Mouse (Mus musculus) limb, embryonic 15.5 days (tissue): ENCODE data around the gene Stx11. TPM values are rescaled to one million over a fixed set of nuclear protein-coding genes. Genes with fewer than 3 reads are reported as not detected.
A peak's percentile ranks its signal among the peaks of the same experiment; 100 is the strongest.

ENCODE experiments used
- ATAC-seq: fragments of 200-750 bp; cut with Nextera tagmentation; 2 replicates; pipeline ENCODE4 v1.8.0; 2017; ENCODE audit warnings: low read depth, moderate TSS enrichment; ENCODE audit not compliant: insufficient number of reproducible peaks, low FRiP score, low TSS enrichment
- H3K27ac ChIP-seq: fragments of 300-500 bp; sonication (generic); 2 replicates; pipeline ENCODE4 v1.5.1; 2015; ENCODE audit warnings: moderate library complexity, mild to moderate bottlenecking, inconsistent platforms
- H3K27me3 ChIP-seq: fragments of 300-500 bp; sonication (generic); 2 replicates; pipeline ENCODE4 v1.6.1; 2015; ENCODE audit warnings: inconsistent platforms
- H3K36me3 ChIP-seq: fragments of 300-500 bp; sonication (generic); 2 replicates; pipeline ENCODE4 v1.6.1; 2015; ENCODE audit warnings: inconsistent platforms
- H3K4me1 ChIP-seq: fragments of 300-500 bp; sonication (generic); 2 replicates; pipeline ENCODE4 v1.6.1; 2015; ENCODE audit warnings: inconsistent platforms
- H3K4me2 ChIP-seq: fragments of 300-500 bp; sonication (generic); 2 replicates; pipeline ENCODE4 v1.6.1; 2015; ENCODE audit warnings: mild to moderate bottlenecking, inconsistent platforms
- H3K4me3 ChIP-seq: fragments of 300-500 bp; sonication (generic); 2 replicates; pipeline ENCODE4 v1.5.1; 2015; ENCODE audit warnings: mild to moderate bottlenecking, inconsistent platforms
- H3K9ac ChIP-seq: fragments of 300-500 bp; sonication (generic); 2 replicates; pipeline ENCODE4 v1.6.1; 2015; ENCODE audit warnings: inconsistent platforms
- H3K9me3 ChIP-seq: fragments of 300-500 bp; sonication (generic); 2 replicates; pipeline ENCODE4 v1.6.1; 2016; ENCODE audit warnings: inconsistent platforms
- WGBS: fragments of 180-500 bp; shearing (Covaris S2); methylation state at CpG from one replicate; pipeline ENCODE4 v1.1.7; 2015; 5-methylcytosine and 5-hydroxymethylcytosine counted together
- polyA plus RNA-seq: library from polyadenylated mRNA; unstranded; fragments of >200 nt; fragmentation: Nextera tagmentation; extraction: Ambion mirVana; gene quantifications from 2 replicates; pipeline ENCODE4 v1.2.1, GENCODE M21; 2015

Gene Stx11
- polyA plus RNA-seq, 1 experiment from 2014 or later, result 6.7 TPM

DNA sequence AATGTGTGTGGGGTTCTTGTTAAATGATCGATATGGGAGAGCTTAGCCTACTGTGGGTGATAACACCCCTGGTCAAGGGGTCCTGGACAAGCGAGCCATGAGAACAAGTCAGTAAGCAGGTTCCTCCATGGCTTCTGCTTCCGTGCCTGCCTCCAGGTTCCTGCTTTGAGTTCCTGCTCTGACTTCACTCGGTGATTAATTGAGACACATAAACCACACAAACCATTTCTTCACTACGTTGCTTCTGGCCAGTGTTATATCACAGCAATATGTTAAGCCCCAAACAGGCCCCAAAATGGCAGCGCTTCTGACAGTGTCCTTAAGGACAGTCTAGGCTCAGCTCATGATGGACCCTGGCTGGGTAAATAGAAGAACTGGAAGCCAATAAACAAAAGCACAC, 35.9 kb downstream of the Stx11 start:
- H3K27me3 ChIP-seq, result no peaks in the 10 kb centered on the region
- peaks cover 7% of the 10 kb centered on the region for H3K4me1 ChIP-seq
- ATAC-seq, result no peak
- no peaks in the 10 kb centered on the region for H3K36me3 ChIP-seq
- H3K4me3 ChIP-seq, result no peak overlapping the region
- 75% methylated on average over 6 of the region's 6 CpGs for WGBS
- no peak overlapping the region for H3K9ac ChIP-seq
- no peak overlapping the region for H3K4me2 ChIP-seq
- H3K27ac ChIP-seq, result no peak overlapping the region
- H3K9me3 ChIP-seq, result no peaks in the 10 kb centered on the region

DNA sequence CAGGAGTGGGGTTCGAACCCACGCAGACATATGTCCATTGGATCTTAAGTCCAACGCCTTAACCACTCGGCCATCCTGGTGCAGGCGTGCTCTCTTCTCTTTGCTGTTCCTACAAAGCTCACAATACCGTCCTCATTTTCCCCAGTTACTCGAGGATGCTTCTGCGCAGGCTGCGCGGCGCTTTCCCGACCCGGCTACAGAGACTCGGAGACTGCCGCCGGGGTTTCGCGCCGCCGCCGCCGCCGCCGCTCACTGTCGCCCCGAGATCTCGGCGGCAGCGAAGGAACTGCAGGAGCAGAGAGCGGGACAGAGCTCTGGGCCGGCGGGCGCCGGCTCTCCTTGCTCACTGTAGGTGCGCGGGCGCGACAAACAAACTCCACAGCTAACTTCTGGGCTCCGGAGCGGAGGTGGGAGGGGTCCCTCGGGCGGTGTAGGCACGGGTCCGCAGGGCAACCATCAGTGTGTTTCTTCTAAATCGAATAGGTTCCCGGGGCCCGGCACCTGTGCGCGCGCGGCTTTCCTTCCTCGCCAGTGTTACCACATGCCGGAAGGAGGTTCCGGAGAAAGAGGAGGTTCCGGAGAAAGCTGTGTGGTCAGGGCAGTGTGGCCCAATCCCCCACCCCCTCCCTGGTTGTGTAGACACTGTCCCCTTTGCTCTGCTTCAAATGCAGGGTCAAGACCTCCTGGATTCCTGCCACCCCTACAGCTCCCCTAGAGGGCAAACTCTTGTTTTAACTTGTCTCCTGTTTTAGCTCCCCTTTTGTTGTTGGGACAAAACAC, 41.3 kb downstream of the Stx11 start:
- no peaks in the 10 kb centered on the region for H3K36me3 ChIP-seq
- WGBS, result under 1% methylated on average over 55 of the region's 55 CpGs

DNA sequence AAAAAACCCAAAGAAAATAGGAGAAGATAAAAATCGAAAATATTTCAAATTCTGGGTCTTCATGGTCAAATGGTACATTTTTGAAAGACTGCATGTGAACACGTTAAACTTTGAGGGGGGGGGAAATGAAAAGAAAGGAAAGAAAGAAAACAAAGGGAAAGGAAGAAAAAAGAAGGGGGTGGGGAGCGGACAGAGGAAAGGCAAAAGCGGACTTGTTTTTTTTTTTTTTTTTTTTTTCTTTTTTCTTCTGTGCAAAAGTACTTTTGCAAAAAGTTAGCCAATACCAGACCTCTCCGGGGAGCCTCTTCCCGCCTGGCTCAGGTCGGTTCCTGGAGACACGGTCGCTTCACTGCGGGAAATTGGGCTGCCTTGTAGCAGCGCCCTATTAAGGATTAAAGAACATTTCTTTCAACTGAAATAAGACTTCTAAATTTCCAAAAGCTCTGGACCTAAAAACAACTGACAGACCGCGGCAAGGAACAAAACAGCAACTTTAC, 42.0 kb downstream of the Stx11 start:
- Histone ChIP-seq H3K9ac (peak overlapping the region; percentile 52), H3K4me1 (peaks cover 7% of the 10 kb centered on the region), H3K4me2 (peak overlapping the region; percentile 59), H3K27me3 (no peaks in the 10 kb centered on the region), H3K9me3 (no peaks in the 10 kb centered on the region), H3K36me3 (no peaks in the 10 kb centered on the region), H3K4me3 (peak overlapping the region; percentile 61), H3K27ac (peak overlapping the region; percentile 91)
- ATAC-seq, result no peak; the same call in 1 of the 2 replicates
- 2% methylated on average over 13 of the region's 13 CpGs for WGBS

More for the DNA sequence above, 41.3 kb downstream of the Stx11 start:
- Histone ChIP-seq H3K9ac (peak overlapping the region; percentile 52), H3K27me3 (no peaks in the 10 kb centered on the region), H3K4me1 (peaks cover 7% of the 10 kb centered on the region), H3K9me3 (no peaks in the 10 kb centered on the region), H3K27ac (peak overlapping the region; percentile 91), H3K4me2 (peak overlapping the region; percentile 59), H3K4me3 (peak overlapping the region; percentile 61)
- ATAC-seq, result peak; percentile 93

DNA sequence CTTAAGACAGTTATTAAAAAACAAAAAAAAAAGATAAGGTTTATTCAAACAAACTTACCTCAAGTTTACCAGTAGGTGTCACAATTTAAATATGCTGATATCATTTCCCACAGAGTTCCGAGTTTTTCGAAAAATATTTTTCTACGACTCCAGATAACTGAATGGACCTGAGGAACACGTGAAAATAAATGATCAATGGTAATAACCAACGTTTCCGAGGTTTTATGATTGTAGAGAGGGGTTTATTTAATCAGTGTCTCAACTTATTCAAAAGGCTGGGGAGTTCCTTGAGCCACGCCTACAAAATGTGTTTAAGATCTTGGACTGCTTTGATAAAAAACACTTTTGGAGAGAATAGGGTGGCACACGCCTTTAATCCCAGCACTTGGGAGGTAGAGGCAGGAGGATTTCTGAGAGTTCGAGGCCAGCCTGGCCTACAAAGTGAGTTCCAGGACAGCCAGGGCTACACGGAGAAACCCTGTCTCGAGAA, 42.5 kb downstream of the Stx11 start:
- Histone ChIP-seq H3K27me3 (no peaks in the 10 kb centered on the region), H3K9me3 (no peaks in the 10 kb centered on the region), H3K4me2 (peak overlapping the region; percentile 59), H3K9ac (no peak overlapping the region), H3K27ac (no peak overlapping the region), H3K4me3 (peak overlapping the region; percentile 61), H3K4me1 (peaks cover 7% of the 10 kb centered on the region), H3K36me3 (no peaks in the 10 kb centered on the region)
- WGBS, result 37% methylated on average over 11 of the region's 11 CpGs
- no peak for ATAC-seq

DNA sequence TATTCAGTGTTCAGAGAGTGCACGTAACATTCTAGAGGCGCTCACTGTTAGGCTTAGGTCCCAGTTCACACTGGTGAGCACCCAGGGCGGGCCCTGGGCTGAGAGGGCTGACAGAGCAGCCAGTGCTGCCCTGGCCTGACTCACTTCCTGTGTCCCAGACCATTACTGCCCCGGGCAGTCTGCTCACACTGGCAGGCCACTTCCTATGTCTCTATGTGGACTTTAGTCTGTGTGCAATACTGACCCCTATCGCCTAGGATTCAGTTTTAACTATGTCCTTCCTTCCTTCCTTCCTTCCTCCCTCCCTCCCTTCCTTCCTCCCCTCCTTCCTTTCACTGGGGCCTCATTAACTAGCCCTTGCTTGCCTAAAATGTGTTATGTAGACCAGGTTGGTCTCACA, 44.8 kb downstream of the Stx11 start:
- Histone ChIP-seq H3K9ac (no peak overlapping the region), H3K4me3 (no peak overlapping the region), H3K4me1 (peaks cover 7% of the 10 kb centered on the region), H3K4me2 (no peak overlapping the region), H3K9me3 (no peaks in the 10 kb centered on the region), H3K27ac (no peak overlapping the region), H3K36me3 (no peaks in the 10 kb centered on the region), H3K27me3 (no peaks in the 10 kb centered on the region)
- no peak for ATAC-seq
- 46% methylated on average over 5 of the region's 5 CpGs for WGBS

DNA sequence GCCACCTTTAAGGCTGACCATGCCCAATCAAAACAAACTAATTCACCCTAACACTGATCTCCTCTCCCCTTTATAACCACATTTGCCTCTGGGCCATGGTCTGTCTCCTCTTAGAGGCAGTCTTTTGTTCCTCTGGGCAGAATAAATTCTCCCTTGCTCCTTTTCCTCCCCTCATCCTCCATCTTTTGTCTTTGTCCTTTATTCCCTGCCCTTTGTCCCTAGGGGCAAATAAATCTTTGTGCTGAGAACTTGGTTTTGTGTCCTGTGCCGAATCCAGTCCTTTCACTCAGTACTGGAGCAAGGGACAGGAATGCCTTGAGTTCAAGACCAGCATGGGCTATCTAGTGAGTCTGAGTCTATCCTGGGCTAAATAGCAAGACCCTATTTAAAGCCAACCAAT, 46.5 kb downstream of the Stx11 start:
- no peak for ATAC-seq
- H3K27me3 ChIP-seq, result no peaks in the 10 kb centered on the region
- H3K4me3 ChIP-seq, result no peak overlapping the region
- H3K4me2 ChIP-seq, result no peak overlapping the region
- 54% methylated on average over 1 of the region's 1 CpGs for WGBS
- no peak overlapping the region for H3K9ac ChIP-seq
- H3K36me3 ChIP-seq, result no peaks in the 10 kb centered on the region
- no peaks in the 10 kb centered on the region for H3K4me1 ChIP-seq
- no peak overlapping the region for H3K27ac ChIP-seq
- no peaks in the 10 kb centered on the region for H3K9me3 ChIP-seq

DNA sequence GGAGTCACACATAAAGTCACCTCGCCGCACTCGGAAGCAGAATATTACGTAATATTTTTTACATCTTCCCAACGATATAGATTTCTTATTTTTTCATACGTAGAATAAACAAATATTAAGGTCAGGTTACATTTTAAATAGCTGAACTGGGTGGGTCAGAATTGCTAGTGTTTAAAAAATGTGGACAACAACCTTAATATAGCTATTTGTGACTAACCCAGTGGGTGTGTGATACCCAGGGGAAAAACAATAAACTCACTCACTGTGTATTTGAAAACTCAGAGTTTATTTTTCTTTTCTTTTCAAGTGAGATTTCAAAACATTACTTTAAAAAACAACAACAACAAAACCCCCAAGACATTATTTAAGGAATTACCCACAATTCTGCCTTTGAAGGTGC, 47.7 kb downstream of the Stx11 start:
- no peak overlapping the region for H3K4me3 ChIP-seq
- no peaks in the 10 kb centered on the region for H3K9me3 ChIP-seq
- WGBS, result 83% methylated on average over 6 of the region's 6 CpGs
- H3K36me3 ChIP-seq, result no peaks in the 10 kb centered on the region
- H3K9ac ChIP-seq, result no peak overlapping the region
- H3K27me3 ChIP-seq, result no peaks in the 10 kb centered on the region
- H3K4me1 ChIP-seq, result peaks cover 5% of the 10 kb centered on the region; the same call in 1 of the 2 replicates
- no peak overlapping the region for H3K4me2 ChIP-seq
- no peak for ATAC-seq
- H3K27ac ChIP-seq, result no peak overlapping the region

DNA sequence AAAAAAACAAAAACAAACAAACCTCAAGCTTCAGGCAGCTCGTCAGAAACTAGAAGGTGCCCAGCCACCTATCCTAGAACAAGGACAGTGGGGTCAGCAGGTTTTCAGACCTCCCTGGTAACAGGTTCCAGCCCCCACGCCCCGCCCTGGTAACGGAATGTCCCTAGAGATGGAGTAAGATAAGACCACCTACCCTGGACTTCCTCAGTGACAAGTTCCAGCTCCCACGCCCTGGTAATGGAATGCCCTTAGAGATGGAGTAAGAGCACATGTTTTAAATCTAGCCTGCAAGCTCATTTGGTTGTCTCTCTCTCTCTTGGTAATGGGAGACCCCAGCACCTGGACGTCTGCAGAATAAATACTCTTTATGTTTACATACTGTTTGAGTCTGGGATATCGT, 48.3 kb downstream of the Stx11 start:
- no peak overlapping the region for H3K4me2 ChIP-seq
- no peak overlapping the region for H3K4me3 ChIP-seq
- WGBS, result 52% methylated on average over 7 of the region's 7 CpGs
- H3K27me3 ChIP-seq, result no peaks in the 10 kb centered on the region
- peaks cover 5% of the 10 kb centered on the region; the same call in 1 of the 2 replicates for H3K4me1 ChIP-seq
- H3K36me3 ChIP-seq, result no peaks in the 10 kb centered on the region
- H3K27ac ChIP-seq, result no peak overlapping the region
- H3K9me3 ChIP-seq, result no peaks in the 10 kb centered on the region
- no peak overlapping the region for H3K9ac ChIP-seq
- ATAC-seq, result no peak

DNA sequence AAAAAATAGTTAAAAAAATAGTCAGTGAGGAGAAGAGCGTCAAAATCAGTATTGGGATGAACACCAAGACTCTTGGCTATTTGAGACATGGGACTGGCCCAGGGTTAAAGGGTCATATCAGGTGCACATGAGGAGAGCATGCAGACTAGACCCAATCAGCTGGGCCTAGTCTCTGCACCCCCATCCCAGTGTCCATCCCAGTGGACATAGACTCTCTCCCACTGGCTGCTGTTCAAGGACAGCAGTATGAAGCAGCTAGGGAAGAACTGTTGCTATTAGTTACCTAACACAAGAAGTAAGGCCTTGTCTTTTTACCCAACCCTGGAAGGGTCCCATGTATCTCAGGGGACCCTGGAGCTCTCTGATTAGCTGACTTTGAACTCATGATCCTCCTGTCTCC, 49.9 kb downstream of the Stx11 start:
- 97% methylated on average over 1 of the region's 1 CpGs for WGBS
- Histone ChIP-seq H3K9ac (no peak overlapping the region), H3K27ac (no peak overlapping the region), H3K9me3 (no peaks in the 10 kb centered on the region), H3K4me3 (no peak overlapping the region), H3K4me1 (peaks cover 5% of the 10 kb centered on the region; the same call in 1 of the 2 replicates), H3K27me3 (no peaks in the 10 kb centered on the region), H3K36me3 (no peaks in the 10 kb centered on the region), H3K4me2 (no peak overlapping the region)
- ATAC-seq, result no peak

DNA sequence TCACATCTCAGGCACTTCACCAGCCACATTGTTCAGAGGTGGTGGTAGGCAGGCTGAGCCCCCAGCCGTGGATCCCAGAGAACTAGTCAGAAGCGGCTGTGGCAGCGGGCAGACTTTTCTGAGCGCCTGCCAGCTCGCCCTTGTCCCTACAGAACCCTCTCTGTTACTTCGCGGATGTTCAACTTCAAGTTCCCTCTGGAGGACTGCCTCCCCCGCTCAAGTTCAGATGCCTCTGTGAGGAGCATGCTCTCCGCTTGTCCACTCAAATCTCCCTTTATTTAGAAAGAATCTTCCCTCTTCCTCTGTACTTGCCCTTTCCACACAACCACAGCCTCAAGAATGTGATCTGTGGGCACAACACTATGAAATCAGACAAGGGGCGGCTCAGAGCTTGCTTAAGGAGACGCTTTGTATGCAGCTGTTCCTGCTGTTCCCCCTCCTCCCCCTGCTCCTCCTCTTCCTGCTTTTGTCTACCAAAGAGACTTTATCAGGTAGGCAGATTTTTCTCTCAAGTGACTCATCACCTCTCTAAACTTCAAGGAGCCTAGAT, 52.0 kb downstream of the Stx11 start:
- 0 out of 2 replicates have a peak, but pooled peaks have one; percentile 24 for ATAC-seq
- H3K9ac ChIP-seq, result no peak overlapping the region
- no peaks in the 10 kb centered on the region for H3K27me3 ChIP-seq
- H3K27ac ChIP-seq, result peak overlapping the region; percentile 65; the same call in 1 of the 2 replicates
- peaks cover 5% of the 10 kb centered on the region; the same call in 1 of the 2 replicates for H3K4me1 ChIP-seq
- H3K9me3 ChIP-seq, result no peaks in the 10 kb centered on the region
- H3K4me3 ChIP-seq, result no peak overlapping the region
- WGBS, result 51% methylated on average over 11 of the region's 11 CpGs
- H3K4me2 ChIP-seq, result peak overlapping the region; percentile 17; the same call in 1 of the 2 replicates
- H3K36me3 ChIP-seq, result no peaks in the 10 kb centered on the region

DNA sequence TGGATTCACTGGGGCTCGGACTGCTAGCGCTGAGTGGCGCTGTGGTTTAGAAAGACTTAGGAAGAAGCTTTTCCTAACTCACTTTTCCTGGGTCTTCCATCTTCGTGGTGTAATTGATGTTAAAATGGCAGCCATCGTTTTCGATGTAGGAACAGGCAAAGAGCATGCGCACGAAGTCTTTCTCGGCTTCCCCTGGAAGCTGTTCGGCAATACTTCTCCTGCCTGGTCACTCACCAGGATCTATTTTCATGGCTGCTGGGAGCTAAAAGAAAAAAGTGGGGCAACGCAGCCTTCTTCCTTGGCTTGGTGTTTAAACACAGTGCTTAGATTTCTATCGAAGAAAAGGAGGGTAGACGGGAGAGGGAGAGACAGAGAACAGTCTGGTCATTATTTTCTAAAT, 52.6 kb downstream of the Stx11 start:
- no peak for ATAC-seq
- no peaks in the 10 kb centered on the region for H3K27me3 ChIP-seq
- H3K36me3 ChIP-seq, result no peaks in the 10 kb centered on the region
- peaks cover 5% of the 10 kb centered on the region; the same call in 1 of the 2 replicates for H3K4me1 ChIP-seq
- H3K4me3 ChIP-seq, result no peak overlapping the region
- WGBS, result 86% methylated on average over 13 of the region's 13 CpGs
- no peaks in the 10 kb centered on the region for H3K9me3 ChIP-seq
- peak overlapping the region; percentile 17; the same call in 1 of the 2 replicates for H3K4me2 ChIP-seq
- H3K9ac ChIP-seq, result no peak overlapping the region
- peak overlapping the region; percentile 65; the same call in 1 of the 2 replicates for H3K27ac ChIP-seq

DNA sequence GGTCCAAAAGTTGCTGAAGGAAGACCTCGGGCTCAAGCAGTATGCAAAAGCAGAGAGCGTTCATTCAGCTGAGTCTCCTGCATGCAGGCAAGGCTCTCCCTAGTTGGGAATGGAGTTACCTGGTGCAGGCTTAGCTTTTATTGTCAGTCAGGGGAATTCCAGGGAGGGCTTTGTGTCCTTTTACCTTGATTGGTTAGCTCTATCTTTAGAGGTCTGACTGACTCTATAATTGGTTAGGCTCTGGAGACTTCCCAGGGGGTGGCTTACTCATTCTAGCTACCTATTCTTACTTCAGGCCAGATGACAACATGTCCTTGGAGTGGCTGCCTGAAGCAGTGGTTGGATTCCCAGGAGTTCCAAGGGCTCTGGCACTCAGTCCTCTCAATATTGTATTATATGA, 54.2 kb downstream of the Stx11 start:
- peaks cover 5% of the 10 kb centered on the region; the same call in 1 of the 2 replicates for H3K4me1 ChIP-seq
- H3K27ac ChIP-seq, result no peak overlapping the region
- no peaks in the 10 kb centered on the region for H3K9me3 ChIP-seq
- no peak overlapping the region for H3K9ac ChIP-seq
- no peaks in the 10 kb centered on the region for H3K36me3 ChIP-seq
- H3K4me3 ChIP-seq, result no peak overlapping the region
- no peak for ATAC-seq
- WGBS, result 94% methylated on average over 2 of the region's 2 CpGs
- H3K4me2 ChIP-seq, result no peak overlapping the region
- H3K27me3 ChIP-seq, result no peaks in the 10 kb centered on the region
